Mouse (Mus musculus) adrenal gland (tissue): ENCODE data around the gene Ldb3.

Experiments
- intact Hi-C: fragments of 180-260 bp; cut with DNase I; formaldehyde crosslinking; loops from one replicate; pipeline ENCODE4 v1.15.1; 2025

The Ldb3 gene

GRCm38 (mm10) chr14:34562393-34562792 lies 26.1 kb downstream of the Ldb3 start:
- intact Hi-C loops = no loop called here

- intact Hi-C loops = no loop called here
These were observed 26.8 kb downstream of the Ldb3 start for GRCm38 (mm10) chr14:34561647-34562046.

DNA sequence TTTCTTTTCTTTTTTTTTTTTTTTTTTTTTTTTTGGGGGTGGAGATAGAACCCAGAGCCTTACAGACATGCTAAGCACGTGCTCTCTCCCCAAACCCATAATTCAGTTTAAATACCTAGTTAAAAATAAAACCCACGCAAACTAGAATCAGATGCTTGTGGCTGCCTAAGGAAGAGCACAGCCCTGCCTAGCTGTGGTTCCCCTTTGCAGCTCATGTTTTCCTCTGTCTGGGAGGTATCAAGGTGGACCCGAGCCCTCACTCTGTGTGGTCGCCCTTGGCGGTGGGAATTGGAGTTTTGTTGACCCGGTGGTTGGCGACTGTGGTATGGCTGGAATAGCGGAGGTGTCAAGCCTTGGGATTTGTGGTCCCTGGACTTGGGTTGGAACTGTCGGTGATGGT lies 29.5 kb downstream of the Ldb3 start:
- intact Hi-C loops = no loop called here

- intact Hi-C loops = no loop called here
These were observed 33.3 kb downstream of the Ldb3 start for GRCm38 (mm10) chr14:34555211-34555610.

DNA sequence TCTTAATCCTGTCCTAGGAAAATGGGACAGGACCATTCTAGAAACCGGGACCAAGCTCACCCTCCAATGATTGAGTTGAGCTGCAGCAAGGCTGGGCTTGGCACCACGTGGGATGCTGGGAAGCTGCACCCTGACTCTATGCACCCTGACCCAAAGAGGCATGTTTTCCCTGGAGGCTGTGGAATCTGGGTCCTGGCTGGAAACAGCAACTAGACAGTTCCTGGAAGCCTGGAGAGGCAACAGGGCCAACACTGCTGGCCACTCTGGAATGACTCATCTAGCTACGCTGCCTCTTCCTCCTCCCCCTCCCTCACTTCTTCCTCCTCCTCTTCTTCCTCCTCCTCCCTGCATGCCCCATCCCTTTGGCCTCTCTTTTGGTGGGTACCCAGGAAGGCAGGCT lies 34.4 kb downstream of the Ldb3 start:
- intact Hi-C loops = no loop called here

GRCm38 (mm10) chr14:34553470-34553869 lies 35.0 kb downstream of the Ldb3 start:
- intact Hi-C loops = no loop called here

GRCm38 (mm10) chr14:34552226-34552625 lies 36.3 kb downstream of the Ldb3 start:
- intact Hi-C loops = no loop called here

DNA sequence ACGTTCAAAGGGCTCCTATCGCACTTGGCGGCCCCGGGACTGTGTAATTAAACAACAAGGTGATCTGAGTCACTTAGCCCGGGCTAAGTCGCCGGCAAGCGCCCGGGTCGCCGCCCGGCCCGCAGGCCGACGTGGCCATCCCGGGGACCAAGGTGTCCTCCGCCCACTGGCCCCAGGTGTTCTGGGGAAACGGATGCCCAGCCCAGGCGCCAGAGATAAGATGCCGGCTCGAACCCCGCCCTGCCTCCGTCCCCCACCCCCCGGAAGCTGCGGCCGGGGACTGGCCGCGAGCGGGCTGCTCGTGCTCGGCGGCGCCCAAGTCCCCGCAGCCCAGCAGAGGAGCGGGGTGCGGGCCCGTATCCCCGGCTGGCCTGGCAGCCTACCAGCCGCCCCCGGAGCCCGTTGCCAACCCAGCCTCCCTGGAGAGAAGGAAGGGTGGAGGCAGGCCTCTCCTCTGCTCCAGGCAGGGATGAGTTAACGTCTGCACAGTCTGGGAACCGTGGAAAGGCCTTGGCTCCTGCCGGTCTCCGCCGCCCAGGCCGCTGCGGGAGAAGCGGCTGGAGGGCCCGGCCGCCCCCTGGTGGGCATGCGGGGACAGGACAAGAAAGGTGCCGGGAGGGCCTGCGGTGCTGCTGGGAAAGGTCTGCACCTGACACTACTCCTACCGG lies 39.3 kb downstream of the Ldb3 start:
- intact Hi-C loops = loop anchor here (2.0 to 5.0 kb wide), 2 partner anchors 37 to 90 kb away; no protein-coding TSS in a partner anchor

GRCm38 (mm10) chr14:34548391-34549001 lies 40.0 kb downstream of the Ldb3 start:
- intact Hi-C loops = loop anchor here (2.0 to 5.0 kb wide), 2 partner anchors 36 to 90 kb away; no protein-coding TSS in a partner anchor

GRCm38 (mm10) chr14:34544545-34544944 lies 43.9 kb downstream of the Ldb3 start:
- intact Hi-C loops = no loop called here

DNA sequence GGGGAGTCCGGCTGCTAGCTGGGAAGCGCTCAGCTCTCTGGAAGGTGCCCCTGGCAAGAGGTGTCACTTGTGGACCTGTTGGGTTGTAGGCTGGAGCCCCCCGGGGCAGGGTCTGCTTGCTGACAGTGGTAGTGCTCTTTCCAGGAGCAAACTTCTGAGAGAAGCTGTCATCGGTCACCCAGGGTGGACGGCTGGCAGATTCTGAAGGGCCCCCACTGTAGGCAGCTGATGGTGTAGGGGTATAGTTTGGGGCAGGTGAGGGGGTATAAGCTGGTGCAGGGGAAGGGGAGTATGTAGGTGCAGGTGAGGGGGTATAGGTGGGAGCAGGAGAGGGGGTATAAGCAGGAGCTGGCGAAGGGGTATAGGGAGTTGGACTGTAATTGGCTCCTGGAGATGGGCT lies 44.5 kb downstream of the Ldb3 start:
- intact Hi-C loops = no loop called here

DNA sequence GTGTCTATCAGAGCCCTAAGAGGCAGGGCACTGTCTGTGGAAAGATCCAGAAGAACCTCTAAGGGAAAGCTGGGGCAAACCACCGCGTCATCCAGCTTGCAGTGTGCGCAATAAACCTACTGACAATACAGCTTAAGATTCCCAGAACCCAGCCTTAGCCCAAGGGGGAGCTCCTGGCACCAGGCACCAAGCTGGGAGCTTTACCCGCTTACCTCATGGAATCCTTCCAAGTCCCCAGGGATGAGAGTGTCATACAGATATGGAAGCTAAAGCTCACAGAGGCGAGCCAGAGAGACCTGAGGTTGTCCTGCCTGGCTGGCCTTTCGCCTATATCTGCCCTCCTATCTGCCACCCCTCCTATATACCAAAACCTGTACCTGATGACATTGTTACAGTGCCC lies 44.9 kb downstream of the Ldb3 start:
- intact Hi-C loops = no loop called here

GRCm38 (mm10) chr14:34541896-34542295 lies 46.6 kb downstream of the Ldb3 start:
- intact Hi-C loops = no loop called here

DNA sequence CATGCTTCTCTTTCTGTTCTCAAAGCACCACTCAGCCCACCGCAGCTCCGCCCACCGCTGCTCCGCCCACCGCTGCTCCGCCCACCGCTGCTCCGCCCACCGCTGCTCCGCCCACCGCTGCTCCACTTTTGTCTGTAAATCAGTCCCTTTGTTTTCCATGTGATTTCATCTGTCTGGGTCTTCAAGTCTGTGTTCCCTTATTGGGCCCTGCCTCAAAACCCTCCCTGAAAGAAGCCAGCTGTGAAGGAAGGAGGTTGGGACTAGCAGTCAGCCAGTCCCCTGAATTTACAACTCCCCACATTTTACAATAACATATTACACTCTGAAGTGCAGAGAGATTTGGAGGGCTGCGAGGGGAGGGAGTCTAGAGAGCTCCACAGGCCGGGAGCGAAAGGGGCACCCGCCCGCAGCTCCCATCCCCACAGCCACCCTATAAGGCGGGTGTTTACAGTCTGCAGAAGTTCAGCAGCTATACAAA lies 47.8 kb downstream of the Ldb3 start:
- intact Hi-C loops = no loop called here

DNA sequence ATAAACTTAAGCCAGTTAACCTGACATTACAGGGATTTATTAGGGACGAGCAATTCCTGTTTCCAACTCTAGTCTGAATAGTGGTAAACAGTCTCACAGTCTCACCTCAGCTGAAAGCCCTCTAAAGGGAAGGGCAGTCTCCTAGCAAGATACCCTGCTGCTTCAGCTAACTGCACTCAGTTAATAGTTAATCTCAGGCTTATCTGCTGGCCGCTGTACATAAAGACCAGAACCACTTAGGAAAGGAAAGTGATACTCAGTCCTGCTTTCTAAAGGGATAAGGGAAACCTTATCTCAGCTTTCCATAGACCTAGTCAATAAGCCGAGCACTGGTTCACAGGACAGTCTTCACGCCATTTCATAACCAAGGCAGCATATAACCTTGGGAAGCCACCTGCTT lies 52.6 kb downstream of the Ldb3 start:
- intact Hi-C loops = no loop called here

- intact Hi-C loops = no loop called here
These were observed 54.9 kb downstream of the Ldb3 start for GRCm38 (mm10) chr14:34533537-34533936.

DNA sequence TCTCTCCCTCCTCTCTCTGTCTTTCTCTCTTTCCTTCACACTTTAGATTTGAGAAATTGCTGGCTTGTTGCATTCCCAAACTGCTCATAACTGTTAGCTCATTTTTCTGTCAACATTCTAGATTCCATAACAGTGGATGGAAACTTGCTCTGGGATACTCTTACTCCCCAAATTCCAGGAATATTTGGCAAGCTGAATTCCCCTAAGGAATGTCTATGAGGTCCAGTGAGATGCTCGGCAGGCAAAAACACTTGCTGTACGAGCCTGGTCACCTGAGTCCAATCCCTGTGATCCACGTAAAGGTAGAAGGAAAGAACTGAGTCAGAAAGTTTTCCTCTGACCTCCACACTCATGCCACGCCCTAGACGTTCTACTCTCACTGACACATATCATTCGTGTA lies 55.9 kb downstream of the Ldb3 start:
- intact Hi-C loops = no loop called here

DNA sequence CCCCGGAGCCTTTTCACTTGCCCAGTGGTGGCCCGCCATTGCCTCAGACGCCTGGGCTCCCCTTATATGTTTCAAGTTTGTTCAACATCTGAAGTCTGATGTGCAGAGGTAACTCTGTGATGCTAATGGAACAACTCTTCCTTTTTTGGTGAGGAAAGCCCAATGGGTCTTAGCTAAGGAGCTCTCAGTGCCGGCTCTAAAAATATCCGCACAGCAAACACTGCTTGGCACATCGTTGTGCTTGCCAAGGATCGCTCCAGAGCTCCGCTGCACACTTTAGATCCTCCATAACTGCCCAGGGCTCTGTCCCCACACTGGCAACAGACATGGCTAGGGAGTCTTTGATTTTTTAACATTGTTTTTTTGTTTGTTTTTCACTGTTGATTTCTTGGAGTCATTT lies 59.7 kb downstream of the Ldb3 start:
- intact Hi-C loops = no loop called here

- intact Hi-C loops = no loop called here
These were observed 65.8 kb downstream of the Ldb3 start, which contains the start of gene 9230112D13Rik for GRCm38 (mm10) chr14:34522701-34523100. TSS of gene 9230112D13Rik (minus strand) at chr14:34522801.

DNA sequence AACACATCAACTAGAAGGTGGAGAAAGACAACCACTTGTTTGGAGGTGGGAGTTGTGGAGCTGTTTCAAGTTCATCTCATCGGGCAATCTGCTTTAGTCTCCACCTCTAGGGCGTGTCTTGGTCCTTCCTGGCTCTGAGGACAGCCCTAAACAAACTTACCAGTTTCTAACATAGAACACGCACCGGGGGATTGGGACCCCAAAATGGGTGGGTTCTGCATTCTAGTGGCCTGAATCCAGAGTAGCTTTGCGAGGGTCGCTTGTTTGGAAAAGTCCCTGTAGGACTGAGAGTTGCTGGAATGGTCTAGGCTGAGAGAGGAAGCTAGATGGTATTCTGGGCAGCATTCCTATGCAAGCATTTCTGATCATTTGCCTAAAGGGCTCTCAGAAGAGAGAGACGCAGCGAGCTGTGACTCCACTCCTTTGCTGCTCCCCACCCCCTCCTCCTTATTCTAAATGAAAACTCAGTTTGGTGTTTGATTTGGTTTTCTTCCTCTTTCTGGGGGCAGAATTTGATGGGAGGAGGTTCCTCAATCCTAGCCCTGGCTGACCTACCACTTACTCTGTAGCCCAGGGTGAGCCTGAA lies 70.4 kb downstream of the Ldb3 start:
- intact Hi-C loops = no loop called here

DNA sequence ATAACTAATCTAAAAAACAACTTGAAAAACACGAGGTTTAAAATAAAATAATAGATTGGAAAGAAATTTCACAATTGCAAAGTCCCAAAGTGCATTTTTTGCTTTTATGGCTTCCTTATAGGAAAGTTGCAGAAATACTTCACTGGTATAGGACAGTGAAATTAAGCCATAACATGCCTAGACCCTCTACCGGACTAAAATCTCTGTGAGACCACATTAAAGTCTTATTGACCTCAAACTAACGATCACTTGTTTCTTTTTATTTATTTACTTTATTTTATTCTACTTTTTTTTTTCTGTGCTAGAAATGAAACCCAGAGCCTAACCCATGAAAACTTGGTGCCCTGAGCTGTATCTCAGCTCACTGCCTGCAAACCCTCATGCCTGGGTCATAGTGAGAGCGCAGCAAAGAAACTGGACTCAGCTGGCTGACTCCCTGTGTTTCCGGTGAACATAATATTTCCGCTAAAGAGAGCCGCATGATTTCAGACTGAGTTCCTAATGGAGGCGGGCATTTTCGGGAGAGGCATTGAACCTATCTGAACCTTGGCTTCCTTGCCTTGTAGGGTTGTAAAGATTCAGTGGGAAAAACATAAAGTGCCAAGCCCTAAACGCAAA lies 71.4 kb downstream of the Ldb3 start:
- intact Hi-C loops = no loop called here

- intact Hi-C loops = no loop called here
These were observed 72.6 kb downstream of the Ldb3 start for GRCm38 (mm10) chr14:34515860-34516259.
